ENCODE assay signal across 33 mouse cellular contexts in the genomic region with DNA sequence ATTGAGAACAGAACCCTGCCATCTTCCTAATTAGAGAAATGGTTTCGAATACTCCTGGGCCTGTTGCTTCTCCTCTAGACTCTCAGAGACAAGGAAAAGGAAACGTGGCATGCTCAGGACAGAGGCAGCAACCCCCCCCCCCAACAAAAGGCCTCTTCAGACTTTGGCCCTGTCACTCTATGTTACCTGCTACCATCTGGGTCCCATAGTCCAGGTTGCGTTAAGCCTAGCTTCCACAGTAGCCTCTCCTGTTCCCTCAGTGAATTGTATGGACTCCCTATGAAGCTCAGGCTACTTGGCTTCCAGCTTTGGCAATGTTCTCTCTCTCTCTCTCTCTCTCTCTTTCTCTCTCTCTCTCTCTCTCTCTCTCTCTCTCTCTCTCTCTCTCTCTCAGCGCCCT. TPM values are rescaled to one million over a fixed set of nuclear protein-coding genes. Genes with fewer than 3 reads are reported as not detected.
DNase-seq lines count a peak whose midpoint lies in the region; ATAC-seq and TF ChIP-seq lines count a peak whose summit lies in the region.
"Had no signal": no experiment of that assay in that cellular context is flagged by ENCODE, and none has a peak within 500 bp of the region (broad histone marks: within the 10 kb centered on the region; RNA-seq: fewer than 3 reads in every experiment).

No protein-coding gene starts in this region.

- TF ChIP-seq POLR2A in liver, adult 2 months (IDR thresholded peaks at IDR 0.05; ENCODE audit: extremely low read depth, insufficient read depth, low read length) = no peak

- no peaks in the 10 kb centered on the region for H3K36me3 ChIP-seq in liver, adult 2 months (ENCODE audit: control insufficient read depth, insufficient read depth, low read length)
- H3K36me3 ChIP-seq in liver, embryonic 11.5 days (ENCODE audit: control insufficient read depth, insufficient read depth, low read length) = no peaks in the 10 kb centered on the region
- H3K36me3 ChIP-seq in E14TG2a.4 (ENCODE audit: insufficient read depth, low read length) (peaks cover 23% of the 10 kb centered on the region), ES-E14 (ENCODE audit: control insufficient read depth, insufficient read depth, low read length, poor library complexity, severe bottlenecking) (peaks cover 2% of the 10 kb centered on the region)
- H3K36me3 ChIP-seq in intestine, postnatal 0 days (ENCODE audit: control insufficient read depth, insufficient read depth) = no peaks in the 10 kb centered on the region
- H3K36me3 ChIP-seq: forebrain, embryonic 10.5 days; G1E; heart, embryonic 12.5 days; heart, embryonic 15.5 days had no signal

- 54% methylated on average over 4 of the region's 4 CpGs for WGBS in liver, adult 2 months
- WGBS in liver, embryonic 11.5 days = 72% methylated on average over 4 of the region's 4 CpGs
- 72% methylated on average over 4 of the region's 4 CpGs for WGBS in intestine, postnatal 0 days

- H3K79me2 ChIP-seq in liver, adult 2 months (ENCODE audit: control insufficient read depth, insufficient read depth, low read length) = no peaks in the 10 kb centered on the region

- H3K9ac ChIP-seq in liver, adult 2 months (ENCODE audit: low read depth, low read length) = no peak overlapping the region
- H3K9ac ChIP-seq in liver, embryonic 11.5 days (ENCODE audit: low read depth, low read length) = no peak overlapping the region
- no peak overlapping the region for H3K9ac ChIP-seq in ES-E14 (ENCODE audit: insufficient read depth, low read depth, low read length, poor library complexity, severe bottlenecking)
- no peak overlapping the region for H3K9ac ChIP-seq in intestine, postnatal 0 days (ENCODE audit: low read depth, low read length)
- H3K9ac ChIP-seq: forebrain, embryonic 13.5 days; heart, embryonic 12.5 days; heart, embryonic 15.5 days; hindbrain, embryonic 14.5 days had no signal

- intact Hi-C loops in left cerebral cortex, postnatal 14 days (cut with DNase I) = no loop called here
- intact Hi-C loops in heart, postnatal 36 days (cut with DNase I) = no loop called here

- H3K4me2 ChIP-seq in liver, embryonic 11.5 days = no peak overlapping the region
- no peak overlapping the region for H3K4me2 ChIP-seq in intestine, postnatal 0 days (replicated peaks; ENCODE audit: low read depth)
- H3K4me2 ChIP-seq: forebrain, embryonic 13.5 days; heart, embryonic 12.5 days; heart, embryonic 15.5 days; hindbrain, embryonic 14.5 days had no signal

- peak; percentile 63 for DNase-seq in liver, adult 2 months (ENCODE audit: extremely low read depth, low read depth, low spot score)
- no peak for DNase-seq in liver, embryonic 11.5 days (ENCODE audit: low spot score)
- no peak for DNase-seq in ES-E14 (ENCODE audit: low read depth, low spot score)
- DNase-seq in left cerebral cortex, postnatal 14 days (ENCODE audit: low spot score in 2 of 2) = no peak
- DNase-seq in heart, postnatal 36 days = no peak
- no peak for DNase-seq in retina, postnatal 1 day
- DNase-seq: adrenal gland, postnatal 10 days; adrenal gland, postnatal 36 days; B cell, adult 2 months; cerebellum, adult 18-20 months; cerebellum, adult 9-10 months; cerebellum, postnatal 14 days; gastrocnemius, postnatal 10 days; heart, adult 11 months; heart, postnatal 10 days; heart, postnatal 4 days had no signal

- peak overlapping the region; percentile 73 for H3K27ac ChIP-seq in liver, adult 2 months (replicated peaks; ENCODE audit: insufficient read depth, low read depth, low read length)
- H3K27ac ChIP-seq in liver, embryonic 11.5 days (ENCODE audit: low read depth, low read length) = no peak overlapping the region
- peak overlapping the region; percentile 94; the same call in 1 of the 2 replicates for H3K27ac ChIP-seq in ES-E14 (ENCODE audit: insufficient read depth, low read depth, low read length, poor library complexity, severe bottlenecking)
- H3K27ac ChIP-seq in intestine, postnatal 0 days (ENCODE audit: low read depth, low read length) = no peak overlapping the region
- H3K27ac ChIP-seq: forebrain, embryonic 13.5 days; heart, embryonic 15.5 days; hindbrain, embryonic 14.5 days; hindbrain, postnatal 0 days had no signal

- in situ Hi-C loops in ES-E14 (cut with MboI; ENCODE audit: low sequenced_read_pairs in 2 of 2, unreplicated experiment in 2 of 2) = no loop called here

- H3K4me1 ChIP-seq in liver, adult 2 months (ENCODE audit: control insufficient read depth, insufficient read depth, low read length) = peaks cover 30% of the 10 kb centered on the region
- H3K4me1 ChIP-seq in liver, embryonic 11.5 days (replicated peaks; ENCODE audit: control insufficient read depth, insufficient read depth, low read length) = no peaks in the 10 kb centered on the region; the same call in 1 of the 2 replicates
- H3K4me1 ChIP-seq in E14TG2a.4 (replicated peaks; ENCODE audit: low read depth, low read length) = peaks cover 80% of the 10 kb centered on the region
- peaks cover 2 to 10% of the 10 kb centered on the region in 2 experiments; a peak in 2 of 4 replicates for H3K4me1 ChIP-seq in ES-E14 (ENCODE audit: control insufficient read depth in 2 of 2, insufficient read depth in 2 of 2, low read length in 2 of 2, poor library complexity in 1 of 2)
- no peaks in the 10 kb centered on the region for H3K4me1 ChIP-seq in intestine, postnatal 0 days (replicated peaks; ENCODE audit: control insufficient read depth, insufficient read depth, low read length)

- H3K9me3 ChIP-seq in liver, embryonic 11.5 days (ENCODE audit: control insufficient read depth, low read length) = no peaks in the 10 kb centered on the region
- H3K9me3 ChIP-seq in E14TG2a.4 (ENCODE audit: low read length) = no peaks in the 10 kb centered on the region
- no peaks in the 10 kb centered on the region for H3K9me3 ChIP-seq in ES-E14 (ENCODE audit: control insufficient read depth, insufficient read depth, low read depth, low read length)
- H3K9me3 ChIP-seq in intestine, postnatal 0 days (ENCODE audit: control insufficient read depth) = no peaks in the 10 kb centered on the region
- H3K9me3 ChIP-seq: forebrain, embryonic 10.5 days; forebrain, embryonic 13.5 days; G1E; heart, embryonic 12.5 days; heart, embryonic 15.5 days had no signal

- H3K27me3 ChIP-seq in liver, adult 2 months (ENCODE audit: control insufficient read depth, insufficient read depth, low read length) = no peaks in the 10 kb centered on the region
- H3K27me3 ChIP-seq in liver, embryonic 11.5 days (replicated peaks; ENCODE audit: control insufficient read depth, insufficient read depth, low read length) = 0 out of 2 replicates have a peak, but pooled peaks cover 2% of the 10 kb centered on the region
- H3K27me3 ChIP-seq in E14TG2a.4 (ENCODE audit: insufficient read depth, low read length) = no peaks in the 10 kb centered on the region
- H3K27me3 ChIP-seq in intestine, postnatal 0 days (replicated peaks; ENCODE audit: control insufficient read depth, insufficient read depth, low read length) = no peaks in the 10 kb centered on the region
- H3K27me3 ChIP-seq: CH12.LX; forebrain, embryonic 13.5 days; heart, embryonic 15.5 days had no signal

- H3K4me3 ChIP-seq in liver, adult 2 months (ENCODE audit: insufficient read depth, low read depth, low read length) = no peak overlapping the region
- no peak overlapping the region for H3K4me3 ChIP-seq in liver, embryonic 11.5 days (ENCODE audit: low read depth, low read length)
- peak overlapping the region; percentile 74 for H3K4me3 ChIP-seq in E14TG2a.4 (replicated peaks; ENCODE audit: low read length)
- 0 out of 4 replicates have a peak overlapping the region, but pooled peaks of 1 of the 2 experiments have one; percentile 49 for H3K4me3 ChIP-seq in ES-E14 (ENCODE audit: insufficient read depth in 1 of 2, low read depth in 1 of 2, low read length in 2 of 2, poor library complexity in 1 of 2, severe bottlenecking in 1 of 2)
- no peak overlapping the region for H3K4me3 ChIP-seq in intestine, postnatal 0 days (ENCODE audit: low read depth, low read length)
- H3K4me3 ChIP-seq: forebrain, embryonic 10.5 days; forebrain, embryonic 13.5 days; heart, embryonic 12.5 days; heart, embryonic 15.5 days had no signal

- TF ChIP-seq CTCF in liver, adult 2 months (IDR thresholded peaks at IDR 0.05; ENCODE audit: low read depth, low read length) = no peak
- TF ChIP-seq CTCF in E14TG2a.4 (conservative IDR thresholded peaks at IDR 0.05; ENCODE audit: low read length) = no peak
- no peak for TF ChIP-seq CTCF in intestine, postnatal 0 days (IDR thresholded peaks at IDR 0.05; ENCODE audit: low read depth)

- no peak; the same call in 1 of the 2 replicates for ATAC-seq in liver, embryonic 11.5 days (replicated peaks; ENCODE audit: low FRiP score)
- ATAC-seq in intestine, postnatal 0 days = peak; percentile 86
- ATAC-seq: hindbrain, postnatal 0 days; Patski had no signal

TF ChIP-seq in ES-E14, 5 proteins besides CTCF, POLR2A, EP300 and RAD21:
- TF ChIP-seq ZC3H11A (IDR thresholded peaks at IDR 0.05; ENCODE audit: borderline replicate concordance, low read depth, low read length) (no peak), HCFC1 (IDR thresholded peaks at IDR 0.05; ENCODE audit: borderline replicate concordance, insufficient read depth, low read length) (no peak), ZNF384 (IDR thresholded peaks at IDR 0.05; ENCODE audit: low read depth, low read length) (no peak), CHD2 (IDR thresholded peaks at IDR 0.05; ENCODE audit: low read depth, low read length) (no peak), MAFK (IDR thresholded peaks at IDR 0.05; ENCODE audit: insufficient read depth, low read depth, low read length) (no peak)

RNA-seq across cellular contexts. Expression of a gene that starts 0.6 kb away (rescaled TPM):
- 0.74 and 1.6 TPM in 2 replicates for total RNA-seq in liver, adult 2 months (2014; rRNA removed)
- 1.5 and 2.5 TPM in 2 replicates for polyA plus RNA-seq in liver, adult 2 months (2012; rRNA removed)
- polyA plus RNA-seq in liver, embryonic 11.5 days (2014; fragmentation: Nextera tagmentation; extraction: Ambion mirVana) = not detected in 2 replicates
- total RNA-seq in ES-E14 (2012; rRNA removed) = 6.9 and 7.5 TPM in 2 replicates
- polyA plus RNA-seq in intestine, postnatal 0 days (2015; fragmentation: Nextera tagmentation; extraction: Ambion mirVana) = not detected in 2 replicates
- not detected for total RNA-seq in left cerebral cortex, postnatal 14 days (2021)
- total RNA-seq in heart, postnatal 36 days (2021) = not detected
- total RNA-seq: adrenal gland, adult 18-20 months; adrenal gland, postnatal 10 days; adrenal gland, postnatal 36 days; CH12.LX; G1E; gastrocnemius, adult 18-20 months; heart, adult 8-10 months; heart, postnatal 10 days; heart, postnatal 4 days; hindbrain, postnatal 0 days had no signal
- polyA plus RNA-seq: embryonic facial prominence, embryonic 11.5 days; forebrain, embryonic 13.5 days; forebrain, embryonic 16.5 days; heart, embryonic 12.5 days; heart, embryonic 15.5 days; hindbrain, embryonic 11.5 days; hindbrain, embryonic 14.5 days; hindbrain, postnatal 0 days had no signal

RNA-seq across cellular contexts. Expression of a gene that starts 19.1 kb away (rescaled TPM):
- total RNA-seq in liver, adult 2 months (2014; rRNA removed) = 22.4 and 23.1 TPM in 2 replicates
- 42.9 and 59.2 TPM in 2 replicates for polyA plus RNA-seq in liver, adult 2 months (2012; rRNA removed)
- 0.11 and 0.23 TPM in 2 replicates for polyA plus RNA-seq in liver, embryonic 11.5 days (2014; fragmentation: Nextera tagmentation; extraction: Ambion mirVana)
- 0.48 and 0.67 TPM in 2 replicates for total RNA-seq in ES-E14 (2012; rRNA removed)
- 182 and 193 TPM in 2 replicates for polyA plus RNA-seq in intestine, postnatal 0 days (2015; fragmentation: Nextera tagmentation; extraction: Ambion mirVana)
- under 1 TPM; 0.87 to 0.97 TPM for total RNA-seq in left cerebral cortex, postnatal 14 days (2021)
- not detected for total RNA-seq in heart, postnatal 36 days (2021)
- total RNA-seq: CH12.LX; heart, adult 8-10 months; heart, postnatal 4 days had no signal
- polyA plus RNA-seq: embryonic facial prominence, embryonic 11.5 days had no signal

Comparison
In these comparisons a context has a peak if more than half of its experiments do, and no peak if none do; other contexts are left out.
1. H3K27ac ChIP-seq: peak in liver, adult 2 months (single experiment) and ES-E14 (single experiment); none in liver, embryonic 11.5 days (single experiment) and intestine, postnatal 0 days (single experiment).
2. RNA of a gene that starts 19.1 kb away (total RNA-seq): 22.4 to 23.1 TPM in liver, adult 2 months; 0.87 to 0.97 TPM in left cerebral cortex, postnatal 14 days, 0.48 to 0.67 TPM in ES-E14 and not detected in heart, postnatal 36 days; every median in the first group is over 10 times any median in the second.